Mouse (Mus musculus): ENCODE data around the gene Ifit3. TPM values are rescaled to one million over a fixed set of nuclear protein-coding genes. Genes with fewer than 3 reads are reported as not detected.
"Not testable (repeated sequence)": the region's sequence is repeated elsewhere in the genome, so short reads cannot be mapped to it uniquely, and the experiment has no call there.

Gene Ifit3
- total RNA-seq, 2 experiments from 2014 or later, result 25.4 to 33.0 TPM

DNA sequence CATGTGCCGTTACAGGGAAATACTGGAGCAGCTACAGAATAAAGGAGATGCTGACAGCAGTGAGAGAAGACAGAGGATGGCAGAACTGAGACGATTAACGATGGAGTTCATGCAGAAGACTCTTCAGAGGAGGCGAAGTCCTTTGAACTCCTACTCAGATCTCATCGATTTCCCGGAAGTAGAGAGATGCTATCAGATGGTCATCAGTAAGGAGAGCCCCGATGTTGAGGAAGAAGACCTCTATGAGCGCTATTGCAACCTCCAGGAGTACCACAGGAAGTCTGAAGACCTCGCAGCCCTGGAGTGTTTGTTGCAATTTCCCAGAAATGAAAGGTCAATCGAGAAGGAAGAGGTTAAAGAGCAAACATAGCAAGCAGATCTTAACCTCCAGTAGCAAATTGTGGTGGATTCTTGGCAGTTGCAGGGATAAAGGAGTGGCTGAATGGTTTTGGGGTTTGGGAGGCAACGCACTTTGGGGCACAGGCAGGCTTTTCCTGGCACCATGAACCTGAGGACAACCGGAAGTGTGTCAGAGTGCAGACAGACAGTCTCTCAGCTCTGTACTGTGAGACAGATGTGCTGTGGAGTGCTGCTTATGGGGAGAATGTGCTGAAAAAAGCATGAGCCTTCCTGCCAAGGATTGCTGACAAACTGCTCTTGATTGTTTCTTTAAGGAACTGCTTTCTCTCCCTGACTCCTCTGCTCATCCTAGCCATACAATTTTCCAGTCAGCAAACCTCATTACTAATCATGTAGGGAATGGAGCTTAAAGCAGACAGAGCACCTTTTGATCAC is 4.8 kb downstream of the Ifit3 start:
- ATAC-seq (ENCODE audit: poor library complexity, severe bottlenecking), result 0 out of 2 replicates have a peak, but pooled peaks have one; percentile 10

- ATAC-seq (ENCODE audit: poor library complexity, severe bottlenecking), result peak; percentile 14; the same call in 1 of the 2 replicates
These were observed 5.6 kb downstream of the Ifit3 start for GRCm38 (mm10) chr19:34588959-34589358.

DNA sequence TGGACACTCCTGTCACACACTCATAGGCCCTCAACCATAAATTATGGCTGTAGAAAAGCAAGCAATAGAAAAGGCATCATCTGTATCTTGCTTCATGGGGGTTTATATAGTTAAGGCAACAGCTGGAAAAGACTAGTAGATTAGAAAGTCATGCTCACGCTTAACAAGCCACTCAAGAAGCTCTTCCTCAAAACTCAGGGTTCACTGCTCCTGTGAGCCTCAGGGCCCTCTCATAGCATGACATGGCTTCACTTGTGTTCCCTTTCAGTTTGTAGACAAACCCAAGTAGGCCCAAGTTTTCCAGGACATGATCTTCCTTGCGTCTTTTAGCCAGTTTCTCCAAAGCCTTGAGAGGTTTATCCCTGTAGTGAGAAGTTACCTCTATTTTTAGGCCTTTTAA is 10.1 kb downstream of the Ifit3 start:
- no peak for ATAC-seq (ENCODE audit: poor library complexity, severe bottlenecking)

DNA sequence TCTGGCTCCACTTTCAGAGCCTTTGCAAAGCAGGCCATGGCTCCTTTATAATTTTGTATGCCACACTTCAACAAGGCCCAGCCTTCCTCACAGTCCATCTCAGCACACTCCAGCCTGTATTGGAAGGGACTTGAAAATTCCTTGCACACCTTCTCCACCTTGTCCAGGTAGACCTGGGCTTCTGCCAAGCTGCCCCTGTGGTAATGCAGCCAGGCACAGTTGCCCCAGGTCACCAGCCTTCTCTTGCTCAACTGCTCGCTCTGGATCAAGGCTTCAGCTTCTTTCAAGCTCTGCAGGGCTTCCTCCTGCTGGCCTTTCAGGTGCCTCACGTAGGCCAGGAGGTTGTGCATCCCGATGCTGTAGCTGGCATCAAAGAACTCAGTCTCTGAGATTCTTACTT is 11.2 kb downstream of the Ifit3 start:
- ATAC-seq (ENCODE audit: poor library complexity, severe bottlenecking), result not testable (repeated sequence)

DNA sequence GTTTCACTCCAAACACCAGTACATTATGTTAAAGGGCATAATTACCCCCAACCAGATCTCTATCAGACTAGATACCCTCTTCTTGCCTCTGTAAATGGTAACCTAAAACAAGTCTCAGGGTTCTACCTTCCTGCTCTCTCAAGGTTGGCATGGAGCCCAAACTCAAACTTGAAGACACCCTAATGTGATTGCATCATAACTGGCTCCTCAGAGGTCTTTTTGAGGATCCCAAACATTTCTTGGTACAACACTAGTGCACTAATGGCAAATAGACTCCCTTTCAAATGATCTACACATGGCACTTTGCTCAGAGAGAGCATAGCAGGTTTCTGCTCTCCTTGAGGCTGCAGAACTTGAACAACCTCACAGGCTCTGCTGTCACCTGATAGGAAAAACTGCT is 13.5 kb downstream of the Ifit3 start:
- ATAC-seq (ENCODE audit: poor library complexity, severe bottlenecking), result no peak

- ATAC-seq (ENCODE audit: poor library complexity, severe bottlenecking), result no peak
These were observed 15.0 kb downstream of the Ifit3 start for GRCm38 (mm10) chr19:34598341-34598740.

- ATAC-seq (ENCODE audit: poor library complexity, severe bottlenecking), result peak; percentile 69
These were observed 15.9 kb downstream of the Ifit3 start for GRCm38 (mm10) chr19:34599250-34599649.

DNA sequence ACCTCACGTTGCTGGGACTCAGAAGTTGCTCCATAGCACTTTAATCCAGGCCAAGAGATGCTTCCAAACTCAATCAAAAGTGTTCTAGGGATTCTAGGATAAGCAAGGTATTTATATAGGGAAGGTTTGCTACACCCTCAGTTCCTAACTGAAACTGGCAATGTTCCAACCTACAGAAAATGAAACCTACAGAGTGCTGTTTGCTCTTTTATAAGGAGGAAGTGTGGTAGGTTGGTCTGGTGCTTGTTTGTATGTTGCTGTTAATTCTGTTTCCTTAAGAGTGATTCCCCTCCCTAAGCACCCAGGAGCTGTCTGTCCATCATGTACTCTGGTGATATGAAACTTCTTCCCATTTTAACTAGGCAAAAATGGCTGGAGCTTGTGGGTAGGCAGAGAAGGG is 18.6 kb downstream of the Ifit3 start, which contains the start of gene Ifit1bl1:
Gene Ifit1bl1 (minus strand): TSS at position 69 of the 400 bp plus-strand sequence.
- peak; percentile 73 for ATAC-seq (ENCODE audit: poor library complexity, severe bottlenecking)

- no peak for ATAC-seq (ENCODE audit: poor library complexity, severe bottlenecking)
These were observed 22.1 kb downstream of the Ifit3 start for GRCm38 (mm10) chr19:34605472-34605871.

DNA sequence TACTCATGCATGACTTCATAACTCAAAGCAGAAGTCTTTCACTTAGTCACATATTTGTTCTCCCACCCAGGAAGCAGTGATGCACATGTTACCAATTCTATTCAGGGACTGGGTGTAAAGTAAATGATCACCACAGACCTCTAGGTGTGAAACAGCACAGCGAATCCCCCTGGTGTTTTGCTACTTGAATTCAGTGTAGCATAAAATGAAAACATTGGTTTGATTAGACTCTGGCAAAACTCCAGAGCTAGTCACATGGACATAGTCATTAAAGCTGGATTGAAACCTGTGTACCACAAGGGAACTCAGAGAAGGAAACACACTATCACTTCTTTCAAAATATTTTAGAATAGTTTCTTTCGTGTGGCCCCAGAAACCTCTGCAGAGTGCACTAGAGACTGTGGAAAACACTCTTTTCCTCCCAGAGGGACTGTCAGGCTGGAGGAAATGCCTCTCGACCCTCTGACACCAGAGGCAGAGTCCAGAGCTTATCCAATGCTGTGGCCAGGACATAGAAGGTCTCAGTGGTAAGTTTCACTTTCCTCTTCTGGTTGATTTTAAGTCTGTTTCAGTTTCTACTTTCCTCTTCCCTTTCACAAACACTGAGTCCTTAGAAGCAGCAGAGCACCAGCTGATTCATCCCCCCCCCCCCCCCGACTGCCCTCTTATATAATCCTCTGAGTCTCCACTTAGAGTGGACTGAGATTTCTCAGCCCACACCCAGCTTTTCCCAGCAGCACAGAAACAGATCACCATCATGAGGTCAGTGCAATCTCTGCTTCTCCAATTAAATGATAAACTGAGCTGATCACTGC is 24.1 kb downstream of the Ifit3 start, which contains the start of gene Ifit3b:
Gene Ifit3b (plus strand): TSS at position 734 of the 815 bp plus-strand sequence.
- peak; percentile 88 for ATAC-seq (ENCODE audit: poor library complexity, severe bottlenecking)

- ATAC-seq (ENCODE audit: poor library complexity, severe bottlenecking), result not testable (repeated sequence)
These were observed 26.8 kb downstream of the Ifit3 start for GRCm38 (mm10) chr19:34610118-34610517.

GRCm38 (mm10) chr19:34612243-34613001 is 29.1 kb downstream of the Ifit3 start:
- ATAC-seq (ENCODE audit: poor library complexity, severe bottlenecking), result not testable (repeated sequence)

GRCm38 (mm10) chr19:34620871-34621270 is 37.5 kb downstream of the Ifit3 start:
- ATAC-seq (ENCODE audit: poor library complexity, severe bottlenecking), result no peak

DNA sequence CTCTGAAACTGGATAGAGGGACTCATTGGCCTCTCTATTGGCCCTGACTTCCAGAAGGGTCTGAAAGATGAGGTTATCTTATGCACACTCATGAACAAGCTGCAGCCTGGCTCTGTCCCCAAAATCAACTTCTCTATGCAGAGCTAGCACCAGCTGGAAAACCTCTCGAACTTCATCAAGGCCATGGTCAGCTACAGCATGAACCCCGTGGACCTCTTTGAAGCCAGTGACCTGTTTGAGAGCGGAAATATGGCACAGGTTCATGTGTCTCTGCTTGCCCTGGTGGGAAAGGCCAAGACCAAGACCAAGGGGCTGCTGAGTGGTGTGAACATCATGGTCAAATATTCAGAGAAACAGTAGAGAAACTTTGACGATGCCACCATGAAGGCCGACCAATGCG is 40.5 kb downstream of the Ifit3 start:
- no peak for ATAC-seq (ENCODE audit: poor library complexity, severe bottlenecking)

DNA sequence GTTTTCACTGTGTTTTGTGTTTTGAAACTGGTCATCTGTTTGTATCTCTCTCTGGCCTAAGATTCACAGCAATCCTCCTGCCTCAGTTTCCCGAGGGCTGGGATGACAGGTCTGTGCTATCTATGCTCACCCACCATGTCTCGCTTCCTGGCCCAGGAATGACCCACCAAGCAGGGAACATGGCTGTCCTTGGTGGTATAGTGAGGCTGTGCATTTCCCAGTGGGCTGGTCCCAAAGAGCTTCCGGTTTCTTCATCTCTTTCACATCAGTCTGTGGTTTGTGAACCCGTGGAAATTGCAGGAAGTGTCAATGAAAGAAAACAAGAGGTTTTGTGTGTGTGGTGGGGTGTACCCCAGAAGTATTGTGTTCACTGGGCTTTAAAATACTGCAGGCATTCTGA is 41.3 kb downstream of the Ifit3 start:
- peak; percentile 89 for ATAC-seq (ENCODE audit: poor library complexity, severe bottlenecking)

DNA sequence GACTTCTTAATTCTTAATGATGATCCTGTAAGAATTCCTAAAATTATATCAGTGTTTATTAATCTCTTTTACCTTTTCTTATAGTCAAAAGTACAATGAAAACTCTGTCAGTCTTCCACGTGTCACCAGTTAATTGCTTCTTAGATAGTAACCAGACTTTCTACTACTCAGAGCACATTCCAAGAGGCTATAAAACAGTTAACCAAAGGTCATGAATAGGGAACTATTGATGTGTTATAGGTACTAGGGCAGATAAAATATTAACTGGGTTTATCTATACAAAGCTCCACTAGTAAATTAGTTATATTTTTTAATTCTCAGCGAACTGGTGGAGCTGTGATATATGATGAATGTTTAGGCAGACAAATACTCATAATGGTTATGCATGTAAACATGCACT is 44.2 kb downstream of the Ifit3 start:
- ATAC-seq (ENCODE audit: poor library complexity, severe bottlenecking), result no peak

- ATAC-seq (ENCODE audit: poor library complexity, severe bottlenecking), result no peak
These were observed 48.2 kb downstream of the Ifit3 start for GRCm38 (mm10) chr19:34631487-34631886.

GRCm38 (mm10) chr19:34633484-34633883 is 50.2 kb downstream of the Ifit3 start:
- peak; percentile 82 for ATAC-seq (ENCODE audit: poor library complexity, severe bottlenecking)

GRCm38 (mm10) chr19:34636933-34637557 is 53.7 kb downstream of the Ifit3 start:
- peak; percentile 66 for ATAC-seq (ENCODE audit: poor library complexity, severe bottlenecking)
